Mouse (Mus musculus): ENCODE results near the gene Vipr2.
A peak's percentile ranks its signal among the peaks of the same experiment; 100 is the strongest.

The Vipr2 gene

GRCm38 (mm10) chr12:116159223-116159622 lies 81.7 kb downstream of the Vipr2 start:
- DNase-seq: no peak

- no peak for DNase-seq
These were observed 82.2 kb downstream of the Vipr2 start for GRCm38 (mm10) chr12:116159695-116160094.

GRCm38 (mm10) chr12:116165368-116165767 lies 87.8 kb downstream of the Vipr2 start:
- no peak for DNase-seq

DNA sequence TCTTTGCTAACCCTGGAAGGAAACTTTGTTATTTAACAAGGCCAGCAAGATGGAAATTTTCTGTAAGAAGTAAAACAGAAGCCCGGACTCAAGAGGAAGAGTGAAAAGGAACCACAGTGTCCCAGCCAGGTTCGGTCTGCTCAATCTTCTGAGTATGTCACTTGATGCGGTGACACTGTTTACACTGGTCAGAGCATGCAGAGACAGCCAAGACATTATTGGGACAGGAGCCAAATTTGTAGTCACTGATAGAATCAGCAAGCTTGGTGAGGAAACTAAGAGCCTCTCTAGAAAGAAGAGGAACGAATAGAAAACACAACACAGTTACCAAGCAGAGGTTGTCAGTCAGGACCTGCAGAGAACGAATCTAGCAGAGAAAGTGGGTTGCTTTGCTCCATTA lies 92.1 kb downstream of the Vipr2 start:
- no peak for DNase-seq

- DNase-seq: peak; percentile 70 to 73
These were observed 99.4 kb downstream of the Vipr2 start for GRCm38 (mm10) chr12:116176930-116177329.

DNA sequence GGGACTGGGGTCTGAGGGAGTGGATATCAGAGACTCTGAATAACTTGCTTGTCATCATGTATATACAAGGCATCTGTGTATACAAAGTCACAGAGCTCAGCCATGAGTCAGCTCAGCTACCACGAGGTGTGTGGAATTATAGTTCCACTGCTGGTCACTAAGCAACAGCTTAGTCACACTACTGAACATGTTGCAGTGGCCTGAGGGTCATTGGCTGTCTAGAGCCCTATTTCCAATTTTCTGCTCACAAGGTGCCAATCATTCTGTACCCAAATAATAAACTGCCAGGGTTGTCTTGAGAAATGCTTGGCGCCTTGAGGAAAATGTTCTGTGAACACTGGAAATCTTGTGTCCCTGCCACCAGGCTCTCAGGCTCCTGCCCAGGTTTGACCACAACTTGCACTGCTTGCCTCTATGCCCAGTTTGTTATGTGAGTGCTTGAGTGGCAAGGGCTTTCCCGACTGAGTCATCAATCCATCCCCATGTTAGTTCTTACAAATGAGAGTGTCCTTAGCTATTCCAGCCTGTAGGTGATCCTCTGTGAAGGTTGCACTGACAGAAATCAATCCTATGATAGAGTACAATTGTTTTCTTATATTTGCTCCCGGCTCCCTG lies 104.0 kb downstream of the Vipr2 start:
- DNase-seq: no peak

- DNase-seq: no peak
These were observed 104.8 kb downstream of the Vipr2 start for GRCm38 (mm10) chr12:116182376-116182775.

GRCm38 (mm10) chr12:116183212-116183935 lies 105.8 kb downstream of the Vipr2 start:
- DNase-seq: no peak

GRCm38 (mm10) chr12:116193952-116194351 lies 116.4 kb downstream of the Vipr2 start:
- no peak for DNase-seq

GRCm38 (mm10) chr12:116194641-116195040 lies 117.1 kb downstream of the Vipr2 start:
- no peak for DNase-seq
